Mouse (Mus musculus) CD4-positive helper T cell, adult 2 months (primary cell): ENCODE measurements around the gene Myh6.
"Not testable (repeated sequence)": the region's sequence is repeated elsewhere in the genome, so short reads cannot be mapped to it uniquely, and the experiment has no call there.

Experiments used
- DNase-seq: peaks from one replicate; pipeline ENCODE4 v3.0.0-alpha.2; 2012; ENCODE audit warnings: low read depth, missing footprints, low spot score

The Myh6 gene

DNA sequence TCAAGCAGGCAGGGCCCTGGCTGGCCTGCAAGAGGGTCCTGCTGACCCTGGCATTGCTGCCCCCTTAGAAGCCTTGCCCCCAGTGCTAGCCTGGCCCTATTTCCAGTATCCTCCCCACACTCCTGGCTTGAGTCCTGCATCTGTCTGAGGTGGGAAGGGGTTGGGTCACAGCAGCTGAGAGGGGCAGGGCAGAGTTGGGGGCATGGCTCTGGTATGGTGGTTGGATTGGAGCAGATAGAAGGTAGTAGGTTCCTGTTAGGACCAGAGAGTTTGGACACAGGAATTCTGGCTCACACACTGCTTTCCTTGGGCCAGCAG is 28.1 kb upstream of the Myh6 start:
- DNase-seq: no peak

GRCm38 (mm10) chr14:54994136-54994868 is 27.6 kb upstream of the Myh6 start, which contains the start of gene Myh7:
Gene Myh7 (minus strand): TSS chr14:54994626.
- DNase-seq: no peak

- no peak for DNase-seq
Observed at GRCm38 (mm10) chr14:54993636-54994035, 26.9 kb upstream of the Myh6 start.

DNA sequence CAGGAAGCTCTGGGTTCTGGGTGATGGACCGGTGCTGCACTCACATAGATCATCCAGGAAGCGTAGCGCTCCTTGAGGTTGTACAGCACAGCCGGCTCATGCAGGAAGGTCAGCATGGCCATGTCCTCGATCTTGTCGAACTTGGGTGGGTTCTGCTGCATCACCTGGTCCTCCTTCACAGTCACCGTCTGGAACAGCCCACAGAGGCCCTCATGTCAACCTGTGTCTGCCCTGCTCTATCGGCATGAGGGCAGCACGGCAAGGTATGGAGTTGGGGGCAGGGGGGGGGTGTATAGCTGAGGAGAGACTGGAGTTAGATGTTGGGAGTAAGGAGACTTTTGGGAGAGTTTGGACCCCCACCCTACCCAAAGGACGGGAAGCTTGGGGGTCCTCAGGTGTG is 25.5 kb upstream of the Myh6 start:
- no peak for DNase-seq

DNA sequence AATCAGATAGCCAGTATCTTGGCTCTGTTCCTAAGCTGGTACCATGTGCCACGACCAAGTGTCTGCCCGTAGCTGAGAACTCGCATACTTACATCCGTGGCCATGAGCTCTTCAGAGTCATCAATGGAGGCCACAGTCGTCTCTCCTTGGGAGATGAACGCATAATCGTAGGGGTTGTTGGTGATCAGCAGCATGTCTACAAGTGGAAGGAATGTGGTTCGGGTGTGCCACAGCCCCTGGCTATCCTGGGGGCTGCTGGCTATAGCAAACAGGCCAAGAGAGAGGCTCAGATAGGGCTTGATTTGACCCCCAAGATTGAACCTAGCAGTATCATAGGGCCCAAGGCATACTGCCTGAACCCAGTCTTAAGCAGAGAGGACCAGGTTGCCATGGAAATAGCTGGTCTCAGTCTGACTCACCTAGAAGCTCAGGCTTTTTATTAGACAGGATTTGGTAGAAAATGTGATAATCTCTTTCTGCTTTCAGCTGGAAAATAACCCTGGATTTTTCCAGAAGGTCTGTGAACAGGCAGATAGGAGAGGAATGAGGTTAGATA is 23.2 kb upstream of the Myh6 start:
- DNase-seq: no peak

- DNase-seq: no peak
Observed at GRCm38 (mm10) chr14:54988882-54989281, 22.2 kb upstream of the Myh6 start.

DNA sequence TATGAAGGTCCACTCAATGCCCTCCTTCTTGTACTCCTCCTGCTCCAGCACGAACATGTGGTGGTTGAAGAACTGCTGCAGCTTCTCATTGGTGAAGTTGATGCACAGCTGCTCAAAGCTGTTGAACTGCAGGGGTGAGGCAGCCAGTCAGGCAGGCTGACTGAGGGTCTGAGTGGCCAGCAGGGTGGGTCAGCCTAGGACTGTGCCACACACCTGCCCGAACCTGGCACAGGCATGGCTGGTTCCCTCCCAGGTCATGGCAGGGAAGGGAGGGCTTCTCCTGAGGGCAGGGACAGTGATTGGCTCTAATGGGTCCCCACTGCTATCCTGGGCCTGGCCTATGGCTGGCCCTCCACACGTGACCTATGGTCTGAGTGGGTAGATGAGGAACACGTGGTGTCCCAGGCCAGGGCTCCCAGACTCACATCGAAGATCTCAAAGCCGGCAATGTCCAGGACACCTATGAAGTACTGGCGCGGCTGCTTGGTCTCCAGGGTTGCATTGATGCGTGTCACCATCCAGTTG is 21.7 kb upstream of the Myh6 start:
- DNase-seq: not testable (repeated sequence)

GRCm38 (mm10) chr14:54981934-54982333 is 15.2 kb upstream of the Myh6 start:
- DNase-seq: no peak

- no peak for DNase-seq
Observed at GRCm38 (mm10) chr14:54978664-54979063, 11.9 kb upstream of the Myh6 start.

DNA sequence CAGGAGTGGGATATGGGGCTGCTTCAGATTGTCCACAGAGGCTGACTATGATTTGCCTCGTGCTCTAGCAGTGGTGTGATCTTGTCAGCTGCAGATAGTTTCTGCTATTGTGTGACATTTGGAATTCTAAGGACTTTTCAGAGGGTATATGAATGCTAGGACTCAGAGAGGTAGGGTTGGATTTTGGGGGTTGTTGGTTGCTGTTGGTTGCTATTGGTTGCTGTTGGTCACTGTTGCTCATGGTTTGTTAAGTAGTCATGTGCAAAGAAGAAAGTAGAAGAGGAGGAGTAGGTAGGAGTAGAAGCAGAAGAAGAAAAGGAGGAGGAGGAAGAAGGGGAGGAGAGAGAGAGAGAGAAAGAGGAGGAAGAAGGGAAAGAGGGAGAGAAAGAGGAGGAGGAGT is 9.9 kb upstream of the Myh6 start, which contains the start of gene Gm17428:
Gm17428 (plus strand) TSS at position 301 of the 400 bp plus-strand sequence.
- no peak for DNase-seq

DNA sequence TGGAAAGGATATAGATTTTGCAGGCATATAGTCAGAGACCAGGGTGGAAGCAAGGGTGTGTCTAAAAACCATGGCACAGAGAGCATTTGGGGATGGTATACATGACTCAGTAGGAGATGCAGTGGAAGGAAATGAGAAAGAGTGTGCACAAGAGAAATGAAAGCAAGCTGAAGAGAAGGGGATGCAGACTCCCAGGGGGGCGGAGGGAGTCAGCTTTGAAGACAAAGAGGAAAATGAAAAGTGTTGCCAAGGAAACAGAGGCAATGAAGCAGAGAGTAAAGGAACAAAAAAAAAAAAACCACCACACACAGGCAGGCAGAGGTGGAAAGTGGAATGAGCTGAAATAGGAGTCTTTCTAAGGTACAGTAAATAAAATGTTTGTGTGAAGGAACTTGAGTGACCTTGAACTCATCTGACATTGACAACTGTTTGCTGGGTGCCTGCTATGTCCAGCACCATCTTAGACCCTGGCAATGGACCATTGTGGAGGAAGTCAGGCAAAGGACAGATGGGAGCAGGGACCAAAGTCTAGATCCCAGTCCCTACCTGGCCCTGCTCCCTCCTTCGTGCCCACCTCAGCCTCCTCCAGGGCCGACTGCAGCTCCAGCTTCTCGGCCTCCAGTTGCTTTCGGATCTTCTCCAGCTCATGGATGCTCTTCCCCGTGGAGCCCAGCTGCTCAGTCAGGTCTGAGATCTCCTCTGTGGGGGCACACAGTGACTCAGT is 7.5 kb upstream of the Myh6 start:
- DNase-seq: no peak

- not testable (repeated sequence) for DNase-seq
Observed at GRCm38 (mm10) chr14:54972786-54973185, 6.1 kb upstream of the Myh6 start.

- no peak for DNase-seq
Observed at GRCm38 (mm10) chr14:54968344-54968743, 1.6 kb upstream of the Myh6 start.

DNA sequence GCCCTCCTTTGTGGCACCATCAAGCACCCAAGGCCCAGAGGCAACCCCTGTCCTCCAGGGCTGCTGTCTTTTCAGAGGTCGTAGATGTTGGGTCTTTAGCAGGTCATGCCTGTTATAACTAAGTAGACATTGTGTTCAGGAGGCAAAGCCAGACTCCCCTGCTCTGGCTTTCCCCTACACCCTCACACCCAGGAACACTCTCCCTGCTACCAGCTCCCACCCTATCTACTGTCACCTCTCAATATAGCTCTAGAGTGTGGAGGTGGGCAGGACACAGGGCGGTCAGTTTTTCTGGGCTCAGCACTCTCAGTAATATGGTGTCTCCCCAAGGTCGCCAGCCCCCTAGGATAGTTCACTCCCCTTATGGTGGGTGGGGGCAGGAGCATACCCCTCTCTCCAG is 1.1 kb upstream of the Myh6 start:
- DNase-seq: no peak

DNA sequence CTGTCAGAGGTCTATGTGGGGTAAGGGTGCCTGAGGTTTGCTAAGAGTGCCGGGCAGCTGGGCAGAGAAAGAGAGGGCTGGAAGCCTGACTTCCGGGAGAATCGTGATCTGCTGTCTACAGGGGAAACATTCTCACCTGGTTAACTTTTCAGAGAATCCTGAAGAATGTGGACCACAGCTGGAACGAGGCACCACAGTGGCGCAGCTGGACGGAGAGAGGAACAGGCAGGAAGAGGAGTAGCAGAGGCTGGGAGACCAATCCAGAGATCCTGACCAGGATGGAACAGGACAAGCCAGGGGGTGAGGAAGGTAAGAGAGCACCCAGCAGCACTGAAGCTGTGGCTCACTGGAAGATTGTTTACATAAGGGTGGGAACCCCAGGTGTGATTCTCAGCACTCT is 1.1 kb downstream of the Myh6 start:
- no peak for DNase-seq

DNA sequence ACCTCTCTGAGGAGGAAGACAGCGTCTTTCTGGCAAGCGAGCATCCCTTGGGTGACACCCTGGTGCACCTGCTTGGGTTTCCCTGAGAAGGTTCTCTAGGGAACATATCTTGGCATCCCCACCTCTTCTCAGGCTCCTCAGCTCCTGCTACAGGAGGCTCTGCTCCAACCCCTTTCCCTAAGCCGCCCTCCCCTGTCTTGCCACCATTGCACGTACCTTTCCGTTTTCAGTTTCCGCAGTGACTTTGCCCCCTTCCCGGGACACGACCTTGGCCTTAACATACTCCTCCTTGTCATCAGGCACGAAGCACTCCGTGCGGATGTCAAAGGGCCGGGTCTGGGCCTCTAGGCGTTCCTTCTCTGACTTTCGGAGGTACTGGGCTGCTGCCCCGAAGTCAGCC is 1.7 kb downstream of the Myh6 start:
- no peak for DNase-seq

- no peak for DNase-seq
Observed at GRCm38 (mm10) chr14:54963727-54964126, 3.0 kb downstream of the Myh6 start.

- no peak for DNase-seq
Observed at GRCm38 (mm10) chr14:54962714-54963113, 4.0 kb downstream of the Myh6 start.

DNA sequence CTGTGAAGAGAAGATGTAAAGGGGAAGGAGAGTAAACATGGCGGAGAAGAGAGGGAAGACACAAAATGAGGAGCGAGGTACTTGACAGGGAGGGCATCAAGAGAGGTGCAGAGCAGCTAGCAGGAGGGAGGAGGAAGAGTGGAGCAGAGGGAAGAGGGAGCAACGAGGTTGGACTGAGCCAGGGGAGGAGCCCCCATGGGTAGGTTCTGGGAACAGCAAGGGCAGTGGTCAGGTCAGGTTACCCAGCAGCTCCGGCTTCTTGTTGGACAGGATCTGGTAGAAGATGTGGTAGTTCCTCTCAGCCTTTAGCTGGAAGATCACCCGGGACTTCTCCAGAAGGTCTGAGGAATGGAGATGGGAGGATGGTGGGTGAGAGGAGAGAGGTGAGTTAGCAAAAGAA is 5.2 kb downstream of the Myh6 start:
- DNase-seq: no peak

GRCm38 (mm10) chr14:54960769-54961168 is 6.0 kb downstream of the Myh6 start:
- DNase-seq: peak; percentile 16

- not testable (repeated sequence) for DNase-seq
Observed at GRCm38 (mm10) chr14:54959853-54960613, 6.7 kb downstream of the Myh6 start.

DNA sequence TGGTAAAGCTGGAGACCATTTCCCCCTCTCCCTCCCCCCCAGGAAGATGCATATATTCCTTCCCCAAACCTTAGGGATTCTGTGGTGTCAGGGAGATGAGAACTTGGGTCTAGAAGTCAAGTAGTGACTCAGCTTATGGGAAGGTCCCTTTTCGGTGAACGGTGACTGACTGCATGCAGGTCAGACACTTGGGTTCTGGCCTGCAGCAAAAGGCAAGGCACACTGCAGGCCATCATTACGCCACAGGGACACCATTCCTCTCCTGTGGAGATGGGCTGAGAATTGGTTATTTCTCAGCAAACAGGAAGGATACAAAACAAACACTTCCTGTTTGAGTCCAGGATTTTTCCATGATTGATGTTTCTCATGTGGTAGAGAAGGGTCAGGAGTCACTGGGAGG is 7.5 kb downstream of the Myh6 start:
- no peak for DNase-seq
